Mouse (Mus musculus): ENCODE data around the gene Sdhaf3.

DNA sequence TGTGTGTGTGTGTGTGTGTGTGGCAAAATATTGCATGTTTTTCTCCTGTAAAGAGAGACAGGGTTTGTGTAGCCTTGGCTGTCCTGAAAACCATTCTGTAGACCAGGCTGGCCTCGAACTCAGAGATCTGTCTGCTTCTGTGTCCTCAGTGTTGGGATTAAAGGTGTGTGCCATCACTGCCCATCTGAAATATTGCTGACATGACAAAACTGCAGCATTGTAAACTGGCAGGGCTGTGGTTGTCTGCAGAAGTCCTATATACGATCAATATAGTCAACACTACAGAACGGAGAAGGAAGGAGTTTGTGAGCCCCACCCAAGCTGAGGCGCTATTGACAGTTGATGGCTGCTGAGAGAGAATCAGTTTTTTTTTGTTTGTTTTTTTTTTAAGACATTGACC lies 38.5 kb upstream of the Sdhaf3 start:
- TF ChIP-seq POLR2A (IDR thresholded peaks at IDR 0.05; ENCODE audit: low read depth, low read length) (no peak), CTCF (IDR thresholded peaks at IDR 0.05; ENCODE audit: extremely low read depth, insufficient read length, insufficient replicate concordance, low read depth, low read length) (no peak)
